In the genomic region with DNA sequence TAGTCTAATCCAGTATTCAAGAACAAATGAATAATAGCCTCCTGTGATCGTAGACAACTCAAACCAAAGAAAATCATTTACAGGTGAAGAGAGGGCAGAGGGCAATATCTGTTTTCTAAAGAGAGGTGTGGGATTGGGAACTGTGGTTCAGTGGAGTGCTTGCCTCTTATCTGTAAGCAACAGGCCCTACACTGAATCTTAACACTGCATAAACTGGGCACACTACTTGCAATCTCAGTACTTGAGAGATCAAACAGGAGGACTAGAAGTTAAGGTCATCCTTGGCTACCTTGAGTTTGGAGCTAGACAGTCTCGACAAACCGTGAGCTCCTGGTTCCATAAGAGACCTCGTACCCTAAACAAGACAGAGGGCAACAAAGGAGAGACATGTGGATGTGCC, we compare ENCODE assay signal across 21 mouse cellular contexts. TPM values are rescaled to one million over a fixed set of nuclear protein-coding genes. Genes with fewer than 3 reads are reported as not detected.
DNase-seq lines count a peak whose midpoint lies in the region; ATAC-seq and TF ChIP-seq lines count a peak whose summit lies in the region.
"Had no signal": no experiment of that assay in that cellular context is flagged by ENCODE, and none has a peak within 500 bp of the region (broad histone marks: within the 10 kb centered on the region; RNA-seq: fewer than 3 reads in every experiment).

No protein-coding gene starts in this region.

- TF ChIP-seq POLR2A in MEL (IDR thresholded peaks at IDR 0.05; ENCODE audit: control insufficient read depth in 1 of 2, insufficient read depth in 1 of 2, low read depth in 1 of 2, low read length in 2 of 2, poor library complexity in 1 of 2) = no peak

- H3K9me3 ChIP-seq in liver, embryonic 16.5 days (replicated peaks; ENCODE audit: control insufficient read depth, low read length) = no peaks in the 10 kb centered on the region
- H3K9me3 ChIP-seq in liver, embryonic 12.5 days (replicated peaks) = no peaks in the 10 kb centered on the region
- H3K9me3 ChIP-seq in MEL (replicated peaks; ENCODE audit: insufficient read depth, low read length) = no peaks in the 10 kb centered on the region
- H3K9me3 ChIP-seq: embryonic facial prominence, embryonic 10.5 days; embryonic facial prominence, embryonic 12.5 days; forebrain, embryonic 13.5 days; forebrain, embryonic 15.5 days had no signal

- TF ChIP-seq EP300 in MEL (IDR thresholded peaks at IDR 0.05; ENCODE audit: low read depth in 1 of 2, low read length in 2 of 2) = no peak

- no peak overlapping the region for H3K9ac ChIP-seq in liver, embryonic 16.5 days (ENCODE audit: low read depth, low read length)
- H3K9ac ChIP-seq in liver, embryonic 12.5 days = no peak overlapping the region
- H3K9ac ChIP-seq in MEL (ENCODE audit: control insufficient read depth, low read depth, low read length, poor library complexity, severe bottlenecking) = no peak overlapping the region
- H3K9ac ChIP-seq: embryonic facial prominence, embryonic 12.5 days; forebrain, embryonic 13.5 days; forebrain, embryonic 15.5 days; forebrain, postnatal 0 days had no signal

- peaks cover 89% of the 10 kb centered on the region for H3K79me2 ChIP-seq in MEL (ENCODE audit: control insufficient read depth, insufficient read depth, low read length, poor library complexity)

- DNase-seq in MEL (ENCODE audit: low read depth, low spot score) = no peak
- no peak for DNase-seq in left cerebral cortex, adult 18-20 months (ENCODE audit: low spot score in 2 of 2)
- DNase-seq in embryo, embryonic 10 days (ENCODE audit: low spot score) = no peak
- DNase-seq: adrenal gland, postnatal 10 days; adrenal gland, postnatal 25 days; cerebellum, adult 11 months; cerebellum, adult 18-20 months; cerebellum, adult 8-10 months; cerebellum, adult 9-11 months; cerebellum, postnatal 14 days; cerebellum, postnatal 36 days; forebrain, postnatal 0 days had no signal

- H3K4me1 ChIP-seq in liver, embryonic 16.5 days (ENCODE audit: control insufficient read depth, low read depth, low read length) = peaks cover 12% of the 10 kb centered on the region
- H3K4me1 ChIP-seq in liver, embryonic 12.5 days = peaks cover 43% of the 10 kb centered on the region
- peaks cover 19 to 25% of the 10 kb centered on the region in 2 experiments for H3K4me1 ChIP-seq in MEL (ENCODE audit: control insufficient read depth in 1 of 2, insufficient read depth in 2 of 2, low read length in 2 of 2)
- H3K4me1 ChIP-seq: embryonic facial prominence, embryonic 12.5 days had no signal

- H3K4me2 ChIP-seq in liver, embryonic 16.5 days (ENCODE audit: low read depth, low read length) = no peak overlapping the region
- H3K4me2 ChIP-seq in liver, embryonic 12.5 days = no peak overlapping the region
- H3K4me2 ChIP-seq: embryonic facial prominence, embryonic 12.5 days; forebrain, embryonic 13.5 days; forebrain, embryonic 15.5 days had no signal

- no peak for TF ChIP-seq RAD21 in MEL (IDR thresholded peaks at IDR 0.05; ENCODE audit: low read depth, low read length)

- no peak overlapping the region for H3K27ac ChIP-seq in liver, embryonic 16.5 days (ENCODE audit: low read length)
- no peak overlapping the region for H3K27ac ChIP-seq in liver, embryonic 12.5 days
- no peak overlapping the region for H3K27ac ChIP-seq in MEL (ENCODE audit: control insufficient read depth, low read depth, low read length)
- H3K27ac ChIP-seq: embryonic facial prominence, embryonic 10.5 days; embryonic facial prominence, embryonic 12.5 days; forebrain, embryonic 13.5 days; forebrain, embryonic 15.5 days had no signal

- H3K4me3 ChIP-seq in liver, embryonic 16.5 days (ENCODE audit: low read depth, low read length) = no peak overlapping the region
- no peak overlapping the region for H3K4me3 ChIP-seq in liver, embryonic 12.5 days
- no peak overlapping the region for H3K4me3 ChIP-seq in MEL (ENCODE audit: control insufficient read depth in 1 of 2, insufficient read depth in 1 of 2, low read depth in 2 of 2, low read length in 2 of 2)
- H3K4me3 ChIP-seq: embryonic facial prominence, embryonic 10.5 days; embryonic facial prominence, embryonic 12.5 days; forebrain, embryonic 13.5 days; forebrain, embryonic 15.5 days had no signal

- WGBS in liver, embryonic 16.5 days (ENCODE audit: insufficient replicate concordance) = 56% methylated on average over 4 of the region's 4 CpGs
- WGBS in liver, embryonic 12.5 days (ENCODE audit: insufficient replicate concordance) = 74% methylated on average over 4 of the region's 4 CpGs

- H3K27me3 ChIP-seq in liver, embryonic 16.5 days (ENCODE audit: control insufficient read depth, insufficient read depth, low read depth, low read length) = no peaks in the 10 kb centered on the region
- H3K27me3 ChIP-seq in liver, embryonic 12.5 days (replicated peaks) = no peaks in the 10 kb centered on the region
- H3K27me3 ChIP-seq in MEL (ENCODE audit: control insufficient read depth in 1 of 2, insufficient read depth in 2 of 2, low read length in 2 of 2) = no peaks in the 10 kb centered on the region
- H3K27me3 ChIP-seq: embryonic facial prominence, embryonic 12.5 days; forebrain, embryonic 13.5 days; forebrain, embryonic 15.5 days; Patski had no signal

- 0 out of 2 replicates have a peak, but pooled peaks have one; percentile 32 for ATAC-seq in liver, embryonic 16.5 days (ENCODE audit: low read depth)
- no peak for ATAC-seq in liver, embryonic 12.5 days
- 0 out of 2 replicates have a peak, but pooled peaks have one; percentile 41 for ATAC-seq in megakaryocyte progenitor cell, adult 5-6 weeks (replicated peaks; ENCODE audit: poor library complexity)
- ATAC-seq: activated CD4-positive, CD25-positive, alpha-beta regulatory T cell, adult 4 months; forebrain, embryonic 13.5 days; forebrain, embryonic 15.5 days; forebrain, postnatal 0 days; Patski had no signal

- H3K36me3 ChIP-seq in liver, embryonic 16.5 days (ENCODE audit: control insufficient read depth, insufficient read depth) = no peaks in the 10 kb centered on the region
- H3K36me3 ChIP-seq in liver, embryonic 12.5 days = no peaks in the 10 kb centered on the region
- H3K36me3 ChIP-seq in MEL (ENCODE audit: control insufficient read depth in 1 of 2, insufficient read depth in 2 of 2, low read length in 2 of 2) = peaks cover 7 to 43% of the 10 kb centered on the region in 2 experiments
- H3K36me3 ChIP-seq: embryonic facial prominence, embryonic 12.5 days; forebrain, embryonic 15.5 days had no signal

- no peak for TF ChIP-seq CTCF in MEL (IDR thresholded peaks at IDR 0.05 in 2 of 3, conservative IDR thresholded peaks at IDR 0.05 in 1 of 3; ENCODE audit: control insufficient read depth in 1 of 3, insufficient read depth in 1 of 3, low read depth in 2 of 3, low read length in 3 of 3, poor library complexity in 1 of 3, severe bottlenecking in 1 of 3)

TF ChIP-seq in MEL, 35 proteins besides CTCF, POLR2A, EP300 and RAD21 (continues in another document):
- TF ChIP-seq MEF2A (IDR thresholded peaks at IDR 0.05; ENCODE audit: extremely low read depth, insufficient replicate concordance, low read depth, low read length, poor library complexity, severe bottlenecking) (no peak), TAL1 (IDR thresholded peaks at IDR 0.05; ENCODE audit: low read length) (peak; percentile 66), CHD2 (IDR thresholded peaks at IDR 0.05; ENCODE audit: low read length) (no peak), HCFC1 (IDR thresholded peaks at IDR 0.05; ENCODE audit: low read depth, low read length) (no peak), MAFK (IDR thresholded peaks at IDR 0.05; ENCODE audit: borderline replicate concordance, low read depth, low read length) (no peak), E2F4 (IDR thresholded peaks at IDR 0.05; ENCODE audit: borderline replicate concordance, low read depth, low read length) (no peak), POLR2AphosphoS5 (IDR thresholded peaks at IDR 0.05; ENCODE audit: borderline replicate concordance, low read depth, low read length) (no peak), GATA1 (IDR thresholded peaks at IDR 0.05; ENCODE audit: low read depth, low read length) (no peak), NRF1 (IDR thresholded peaks at IDR 0.05; ENCODE audit: insufficient read depth, low read depth, low read length, poor library complexity, severe bottlenecking) (no peak), MYB (IDR thresholded peaks at IDR 0.05; ENCODE audit: low read depth, low read length) (no peak), GABPA (IDR thresholded peaks at IDR 0.05; ENCODE audit: low read depth, low read length) (no peak), JUND (IDR thresholded peaks at IDR 0.05; ENCODE audit: low read depth, low read length) (no peak), MYC (IDR thresholded peaks at IDR 0.05; ENCODE audit: low read depth, low read length) (no peak), ZNF384 (IDR thresholded peaks at IDR 0.05; ENCODE audit: low read depth, low read length) (no peak), MAX (IDR thresholded peaks at IDR 0.05; ENCODE audit: low read length) (no peak), KAT2A (conservative IDR thresholded peaks at IDR 0.05; ENCODE audit: low read depth, low read length) (no peak), ZC3H11A (IDR thresholded peaks at IDR 0.05; ENCODE audit: low read depth, low read length) (no peak), TCF12 (IDR thresholded peaks at IDR 0.05; ENCODE audit: low read depth, low read length) (peak; percentile 40; the same call in 1 of the 2 replicates), RCOR1 (IDR thresholded peaks at IDR 0.05; ENCODE audit: low read depth, low read length) (peak; percentile 93)

RNA-seq across cellular contexts. Expression of gene Ubqln1, which starts 9.4 kb away (rescaled TPM):
- 36.2 and 38.0 TPM in 2 replicates for polyA plus RNA-seq in liver, embryonic 16.5 days (2015; fragmentation: Nextera tagmentation; extraction: Ambion mirVana)
- 83.3 and 83.6 TPM in 2 replicates for polyA plus RNA-seq in liver, embryonic 12.5 days (2016; fragmentation: Nextera tagmentation; extraction: Ambion mirVana)
- total RNA-seq in MEL (2012; rRNA removed) = 68.6 and 77.2 TPM in 2 replicates
- polyA plus RNA-seq in MEL (2012; ENCODE audit: insufficient read depth in 1 of 2, insufficient read length in 2 of 2, low read depth in 1 of 2, low replicate concordance in 2 of 2, missing spikeins in 1 of 2) = 100 to 1,000 TPM in 1 of 2 experiments, not detected in 1; 146 TPM
- total RNA-seq in megakaryocyte progenitor cell, adult 5-6 weeks (2015) = 52.2 and 57.6 TPM in 2 replicates
- total RNA-seq in megakaryocyte progenitor cell, adult 5-6 weeks (2017) = 53.0 and 64.7 TPM in 2 replicates
- total RNA-seq in left cerebral cortex, adult 18-20 months (2021) = 100 to 1,000 TPM; 155 to 162 TPM

RNA-seq across cellular contexts. Expression of gene Idnk, which starts 48.6 kb away (rescaled TPM):
- 18.3 and 18.9 TPM in 2 replicates for polyA plus RNA-seq in liver, embryonic 16.5 days (2015; fragmentation: Nextera tagmentation; extraction: Ambion mirVana)
- polyA plus RNA-seq in liver, embryonic 12.5 days (2016; fragmentation: Nextera tagmentation; extraction: Ambion mirVana) = 24.6 and 25.8 TPM in 2 replicates
- 26.0 and 29.5 TPM in 2 replicates for total RNA-seq in MEL (2012; rRNA removed)
- polyA plus RNA-seq in MEL (2012; ENCODE audit: insufficient read depth in 1 of 2, insufficient read length in 2 of 2, low read depth in 1 of 2, low replicate concordance in 2 of 2, missing spikeins in 1 of 2) = 10 to 100 TPM in 1 of 2 experiments, not detected in 1; 50.3 TPM
- total RNA-seq in megakaryocyte progenitor cell, adult 5-6 weeks (2015) = 46.2 and 52.9 TPM in 2 replicates
- 36.8 and 44.9 TPM in 2 replicates for total RNA-seq in megakaryocyte progenitor cell, adult 5-6 weeks (2017)
- total RNA-seq in left cerebral cortex, adult 18-20 months (2021) = 10 to 100 TPM; 29.6 to 33.2 TPM
